Mouse (Mus musculus) embryonic facial prominence, embryonic 11.5 days (tissue): ENCODE results near the gene Zfp354a. TPM values are rescaled to one million over a fixed set of nuclear protein-coding genes. Genes with fewer than 3 reads are reported as not detected.
A peak's percentile ranks its signal among the peaks of the same experiment; 100 is the strongest.
"Not testable (repeated sequence)": the region's sequence is repeated elsewhere in the genome, so short reads cannot be mapped to it uniquely, and the experiment has no call there.

ENCODE experiments used
- ATAC-seq: fragments of 200-750 bp; cut with Nextera tagmentation; replicated peaks from 2 replicates; pipeline ENCODE4 v1.8.0; 2017; ENCODE audit warnings: low read depth; ENCODE audit not compliant: insufficient number of reproducible peaks, low FRiP score, low TSS enrichment
- DNase-seq: peaks from one replicate; pipeline ENCODE4 v3.0.0-alpha.2; 2015; ENCODE audit warnings: low spot score
- H3K27ac ChIP-seq: fragments of 300-500 bp; sonication (generic); replicated peaks from 2 replicates; pipeline ENCODE4 v1.5.1; 2014; ENCODE audit warnings: mild to moderate bottlenecking, low read depth, low read length, control low read depth
- H3K27me3 ChIP-seq: fragments of 300-500 bp; sonication (generic); 2 replicates; pipeline ENCODE4 v1.6.1; 2014; ENCODE audit warnings: mild to moderate bottlenecking, low read length, moderate library complexity, mixed read lengths; ENCODE audit not compliant: control insufficient read depth, insufficient read depth
- H3K36me3 ChIP-seq: fragments of 300-500 bp; sonication (generic); replicated peaks from 2 replicates; pipeline ENCODE4 v1.6.1; 2014; ENCODE audit warnings: low read depth, mild to moderate bottlenecking, low read length, moderate library complexity, mixed read lengths; ENCODE audit not compliant: control insufficient read depth, insufficient read depth
- H3K4me1 ChIP-seq: fragments of 300-500 bp; sonication (generic); 2 replicates; pipeline ENCODE4 v1.6.1; 2014; ENCODE audit warnings: low read length, mixed read lengths; ENCODE audit not compliant: control insufficient read depth, insufficient read depth
- H3K4me2 ChIP-seq: fragments of 300-500 bp; sonication (generic); 2 replicates; pipeline ENCODE4 v1.6.1; 2014; ENCODE audit warnings: low read depth, mild to moderate bottlenecking, control low read depth, low read length, moderate library complexity
- H3K4me3 ChIP-seq: fragments of 300-500 bp; sonication (generic); 2 replicates; pipeline ENCODE4 v1.5.1; 2014; ENCODE audit warnings: low read depth, low read length, control low read depth
- H3K9ac ChIP-seq: fragments of 300-500 bp; sonication (generic); replicated peaks from 2 replicates; pipeline ENCODE4 v1.6.1; 2014; ENCODE audit warnings: mild to moderate bottlenecking, control low read depth, low read length
- H3K9me3 ChIP-seq: fragments of 300-500 bp; sonication (generic); replicated peaks from 2 replicates; pipeline ENCODE4 v1.6.1; 2016; ENCODE audit warnings: mild to moderate bottlenecking, low read length, inconsistent platforms, mixed read lengths; ENCODE audit not compliant: control insufficient read depth
- WGBS: fragments of 180-500 bp; shearing (Covaris S2); extraction: QIAGEN DNeasy Blood & Tissue Kit; methylation state at CpG from one replicate; pipeline ENCODE4 v1.1.7; 2014; 5-methylcytosine and 5-hydroxymethylcytosine counted together
- polyA plus RNA-seq: library from polyadenylated mRNA; unstranded; fragments of >200 nt; fragmentation: Nextera tagmentation; extraction: Ambion mirVana; gene quantifications from 2 replicates; pipeline ENCODE4 v1.2.1, GENCODE M21; 2014

Gene Zfp354a
- polyA plus RNA-seq = 8.6 and 11.4 TPM in 2 replicates

GRCm38 (mm10) chr11:51059151-51059571 is at the start of gene Zfp354a:
Gene Zfp354a, plus strand, starts transcription at chr11:51059257.
- no peaks in the 10 kb centered on the region for H3K36me3 ChIP-seq
- 0% methylated on average over 32 of the region's 32 CpGs for WGBS
- ATAC-seq (peak; percentile 88), DNase-seq (peak; percentile 87)
- peak within 1 kb of the TSS; percentile 78 for H3K4me2 ChIP-seq
- no peaks in the 10 kb centered on the region for H3K4me1 ChIP-seq
- peak within 1 kb of the TSS; percentile 83 for H3K4me3 ChIP-seq
- no peaks in the 10 kb centered on the region for H3K9me3 ChIP-seq
- H3K27ac ChIP-seq = no peak within 1 kb of the TSS
- H3K27me3 ChIP-seq = no peaks in the 10 kb centered on the region
- peak within 1 kb of the TSS; percentile 83 for H3K9ac ChIP-seq

- H3K27ac ChIP-seq = no peak overlapping the region
- no peaks in the 10 kb centered on the region for H3K36me3 ChIP-seq
- no peak overlapping the region for H3K9ac ChIP-seq
- H3K4me3 ChIP-seq = no peak overlapping the region
- no peak for ATAC-seq
- DNase-seq = no peak
- WGBS = 85% methylated on average over 5 of the region's 5 CpGs
- no peaks in the 10 kb centered on the region for H3K9me3 ChIP-seq
- H3K27me3 ChIP-seq = no peaks in the 10 kb centered on the region
- H3K4me2 ChIP-seq = no peak overlapping the region
- H3K4me1 ChIP-seq = no peaks in the 10 kb centered on the region
These were observed 47.2 kb upstream of the Zfp354a start for GRCm38 (mm10) chr11:51011821-51012220.

GRCm38 (mm10) chr11:51013936-51014335 is 45.1 kb upstream of the Zfp354a start, which contains the start of gene Olfr54:
Gene Olfr54, plus strand, starts transcription at chr11:51014236.
- Histone ChIP-seq H3K4me2 (no peak within 1 kb of the TSS), H3K27me3 (no peaks in the 10 kb centered on the region), H3K27ac (no peak within 1 kb of the TSS), H3K36me3 (no peaks in the 10 kb centered on the region), H3K9ac (no peak within 1 kb of the TSS), H3K9me3 (no peaks in the 10 kb centered on the region), H3K4me3 (no peak within 1 kb of the TSS), H3K4me1 (no peaks in the 10 kb centered on the region)
- 71% methylated on average over 1 of the region's 1 CpGs for WGBS
- DNase-seq (no peak), ATAC-seq (no peak)

GRCm38 (mm10) chr11:51016341-51016740 is 42.7 kb upstream of the Zfp354a start:
- no peak overlapping the region for H3K4me3 ChIP-seq
- H3K9ac ChIP-seq = no peak overlapping the region
- DNase-seq (no peak), ATAC-seq (no peak)
- no peak overlapping the region for H3K27ac ChIP-seq
- H3K36me3 ChIP-seq = no peaks in the 10 kb centered on the region
- H3K4me1 ChIP-seq = no peaks in the 10 kb centered on the region
- H3K4me2 ChIP-seq = no peak overlapping the region
- WGBS = 56% methylated on average over 2 of the region's 2 CpGs
- no peaks in the 10 kb centered on the region for H3K9me3 ChIP-seq
- H3K27me3 ChIP-seq = no peaks in the 10 kb centered on the region

- WGBS = 92% methylated on average over 10 of the region's 11 CpGs
- not testable (repeated sequence) for DNase-seq, H3K4me2 ChIP-seq, H3K27me3 ChIP-seq, H3K4me1 ChIP-seq, H3K9ac ChIP-seq, H3K36me3 ChIP-seq, H3K27ac ChIP-seq, ATAC-seq, H3K9me3 ChIP-seq, H3K4me3 ChIP-seq
These were observed 32.2 kb upstream of the Zfp354a start for GRCm38 (mm10) chr11:51026811-51027210.

GRCm38 (mm10) chr11:51029381-51029780 is 29.7 kb upstream of the Zfp354a start:
- DNase-seq, H3K4me2 ChIP-seq, H3K4me1 ChIP-seq, H3K36me3 ChIP-seq, ATAC-seq, H3K9ac ChIP-seq, H3K4me3 ChIP-seq, H3K9me3 ChIP-seq, H3K27ac ChIP-seq, H3K27me3 ChIP-seq: not testable (repeated sequence)
- 70% methylated on average over 8 of the region's 8 CpGs for WGBS

GRCm38 (mm10) chr11:51030225-51030624 is 28.8 kb upstream of the Zfp354a start:
- WGBS = 80% methylated on average over 2 of the region's 2 CpGs
- no peaks in the 10 kb centered on the region for H3K27me3 ChIP-seq
- no peak overlapping the region for H3K9ac ChIP-seq
- H3K27ac ChIP-seq = no peak overlapping the region
- H3K36me3 ChIP-seq = no peaks in the 10 kb centered on the region
- H3K4me3 ChIP-seq = no peak overlapping the region
- no peaks in the 10 kb centered on the region for H3K9me3 ChIP-seq
- no peak for ATAC-seq
- H3K4me1 ChIP-seq = no peaks in the 10 kb centered on the region
- no peak for DNase-seq
- no peak overlapping the region for H3K4me2 ChIP-seq

GRCm38 (mm10) chr11:51032851-51033250 is 26.2 kb upstream of the Zfp354a start:
- no peak overlapping the region for H3K4me2 ChIP-seq
- no peaks in the 10 kb centered on the region for H3K9me3 ChIP-seq
- ATAC-seq = no peak
- H3K4me1 ChIP-seq = no peaks in the 10 kb centered on the region
- DNase-seq = peak; percentile 78
- WGBS = 14% methylated on average over 1 of the region's 1 CpGs
- H3K4me3 ChIP-seq = no peak overlapping the region
- no peaks in the 10 kb centered on the region for H3K27me3 ChIP-seq
- no peaks in the 10 kb centered on the region for H3K36me3 ChIP-seq
- H3K9ac ChIP-seq = no peak overlapping the region
- H3K27ac ChIP-seq = no peak overlapping the region
